Comparison of ENCODE assay signal across 8 mouse cellular contexts in the genomic region with DNA sequence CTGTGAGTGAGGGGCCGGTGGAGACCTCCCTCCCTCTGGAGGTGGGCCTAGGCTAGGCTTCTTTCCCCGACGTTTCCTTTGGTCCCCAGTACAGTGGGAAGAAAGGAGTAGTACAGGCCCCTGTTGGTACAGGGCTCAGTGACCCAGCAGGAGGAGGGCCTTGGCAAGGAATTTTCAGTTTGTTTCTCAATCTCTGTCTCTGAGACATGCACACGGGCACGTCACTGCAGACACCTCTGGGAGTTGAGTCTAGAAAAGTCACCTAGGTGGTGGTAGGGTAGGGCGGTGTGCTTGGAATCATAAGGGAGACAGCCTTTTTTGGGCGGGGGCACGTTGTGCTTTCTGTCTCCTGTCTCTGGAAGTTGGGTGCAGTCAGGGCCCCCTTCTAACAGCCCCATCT. TPM values are rescaled to one million over a fixed set of nuclear protein-coding genes. Genes with fewer than 3 reads are reported as not detected.
DNase-seq lines count a peak whose midpoint lies in the region; ATAC-seq and TF ChIP-seq lines count a peak whose summit lies in the region.

No protein-coding gene starts in this region.

- TF ChIP-seq POLR2A in lung, adult 2 months (IDR thresholded peaks at IDR 0.05; ENCODE audit: borderline replicate concordance, extremely low read depth, low read depth, low read length), result no peak

- peaks cover 77% of the 10 kb centered on the region for H3K4me1 ChIP-seq in lung, embryonic 14.5 days (ENCODE audit: insufficient read depth)
- H3K4me1 ChIP-seq in lung, adult 2 months (ENCODE audit: control insufficient read depth, insufficient read depth, low read length), result peaks cover 63% of the 10 kb centered on the region
- H3K4me1 ChIP-seq in forebrain, embryonic 12.5 days, result peaks cover 92% of the 10 kb centered on the region
- peaks cover 94% of the 10 kb centered on the region for H3K4me1 ChIP-seq in intestine, embryonic 15.5 days (replicated peaks)
- H3K4me1 ChIP-seq in midbrain, embryonic 11.5 days (ENCODE audit: control insufficient read depth, insufficient read depth, low read length), result peaks cover 77% of the 10 kb centered on the region

- ATAC-seq in lung, embryonic 14.5 days (ENCODE audit: insufficient read depth), result peak; percentile 21
- no peak for ATAC-seq in forebrain, embryonic 12.5 days (ENCODE audit: low FRiP score)
- no peak for ATAC-seq in intestine, embryonic 15.5 days
- ATAC-seq in midbrain, embryonic 11.5 days (ENCODE audit: low FRiP score), result no peak
- no peak for ATAC-seq in CD4-positive, CD25-positive, alpha-beta regulatory T cell, adult 4 months

- H3K27ac ChIP-seq in lung, embryonic 14.5 days (ENCODE audit: low read depth), result peak overlapping the region; percentile 98
- peak overlapping the region; percentile 75 for H3K27ac ChIP-seq in forebrain, embryonic 12.5 days
- H3K27ac ChIP-seq in intestine, embryonic 15.5 days, result peak overlapping the region; percentile 98
- H3K27ac ChIP-seq in midbrain, embryonic 11.5 days (ENCODE audit: low read depth, low read length), result no peak overlapping the region; the same call in 1 of the 2 replicates

- whole genome bisulfite sequencing in lung, embryonic 14.5 days, result 9% methylated on average over 8 of the region's 8 CpGs
- WGBS in lung, adult 2 months, result 14% methylated on average over 8 of the region's 8 CpGs
- WGBS in forebrain, embryonic 12.5 days, result 19% methylated on average over 8 of the region's 8 CpGs
- WGBS in intestine, embryonic 15.5 days, result 28% methylated on average over 8 of the region's 8 CpGs
- 14% methylated on average over 8 of the region's 8 CpGs for WGBS in midbrain, embryonic 11.5 days

- peak overlapping the region; percentile 52 for H3K9ac ChIP-seq in lung, embryonic 14.5 days
- H3K9ac ChIP-seq in forebrain, embryonic 12.5 days, result peak overlapping the region; percentile 99
- peak overlapping the region; percentile 39; the same call in 1 of the 2 replicates for H3K9ac ChIP-seq in intestine, embryonic 15.5 days
- H3K9ac ChIP-seq in midbrain, embryonic 11.5 days (ENCODE audit: low read length), result peak overlapping the region; percentile 34

- no peaks in the 10 kb centered on the region for H3K9me3 ChIP-seq in lung, embryonic 14.5 days (ENCODE audit: low read depth, low read length)
- no peaks in the 10 kb centered on the region for H3K9me3 ChIP-seq in forebrain, embryonic 12.5 days
- no peaks in the 10 kb centered on the region for H3K9me3 ChIP-seq in intestine, embryonic 15.5 days
- no peaks in the 10 kb centered on the region for H3K9me3 ChIP-seq in midbrain, embryonic 11.5 days (ENCODE audit: control insufficient read depth, low read length)

- peaks cover 23% of the 10 kb centered on the region for H3K36me3 ChIP-seq in lung, embryonic 14.5 days (ENCODE audit: insufficient read depth)
- peaks cover 8% of the 10 kb centered on the region for H3K36me3 ChIP-seq in forebrain, embryonic 12.5 days (replicated peaks)
- H3K36me3 ChIP-seq in intestine, embryonic 15.5 days, result 0 out of 2 replicates have a peak, but pooled peaks cover 4% of the 10 kb centered on the region
- no peaks in the 10 kb centered on the region for H3K36me3 ChIP-seq in midbrain, embryonic 11.5 days (ENCODE audit: control insufficient read depth, insufficient read depth, low read length)

- H3K4me3 ChIP-seq in lung, embryonic 14.5 days (ENCODE audit: low read depth, low read length), result peak overlapping the region; percentile 98
- no peak overlapping the region for H3K4me3 ChIP-seq in lung, adult 2 months (replicated peaks; ENCODE audit: extremely low read depth, low read depth, low read length)
- H3K4me3 ChIP-seq in forebrain, embryonic 12.5 days (replicated peaks), result peak overlapping the region; percentile 24; the same call in 1 of the 2 replicates
- peak overlapping the region; percentile 95; the same call in 1 of the 2 replicates for H3K4me3 ChIP-seq in intestine, embryonic 15.5 days (replicated peaks)
- H3K4me3 ChIP-seq in midbrain, embryonic 11.5 days (ENCODE audit: low read depth, low read length), result no peak overlapping the region

- H3K27me3 ChIP-seq in lung, embryonic 14.5 days (ENCODE audit: insufficient read depth, low read length), result no peaks in the 10 kb centered on the region
- no peaks in the 10 kb centered on the region for H3K27me3 ChIP-seq in forebrain, embryonic 12.5 days
- H3K27me3 ChIP-seq in intestine, embryonic 15.5 days (replicated peaks), result no peaks in the 10 kb centered on the region
- no peaks in the 10 kb centered on the region for H3K27me3 ChIP-seq in midbrain, embryonic 11.5 days (ENCODE audit: control insufficient read depth, insufficient read depth, low read length)

- TF ChIP-seq CTCF in lung, embryonic 14.5 days (IDR thresholded peaks at IDR 0.05; ENCODE audit: low read depth), result no peak
- TF ChIP-seq CTCF in lung, adult 2 months (IDR thresholded peaks at IDR 0.05; ENCODE audit: insufficient read depth, low read length), result no peak

- DNase-seq in lung, embryonic 14.5 days, result peak; percentile 77
- no peak for DNase-seq in lung, adult 2 months
- no peak for DNase-seq in midbrain, embryonic 11.5 days (ENCODE audit: low spot score, missing footprints)
- no peak for DNase-seq in layer of hippocampus, adult 9-11 months
- no peak for DNase-seq in left cerebral cortex, adult 9 months (ENCODE audit: low spot score in 2 of 2)

- H3K4me2 ChIP-seq in lung, embryonic 14.5 days, result peak overlapping the region; percentile 88
- H3K4me2 ChIP-seq in forebrain, embryonic 12.5 days, result peak overlapping the region; percentile 93
- H3K4me2 ChIP-seq in intestine, embryonic 15.5 days (replicated peaks), result peak overlapping the region; percentile 86
- peak overlapping the region; percentile 32; the same call in 1 of the 2 replicates for H3K4me2 ChIP-seq in midbrain, embryonic 11.5 days

RNA-seq across cellular contexts. Expression of a gene that starts 5.8 kb away (rescaled TPM):
- polyA plus RNA-seq in lung, embryonic 14.5 days (2014; fragmentation: Nextera tagmentation; extraction: Ambion mirVana), result 16.3 and 17.3 TPM in 2 replicates
- 69.0 and 70.7 TPM in 2 replicates for polyA plus RNA-seq in lung, adult 2 months (2012; rRNA removed)
- 10.6 and 10.7 TPM in 2 replicates for polyA plus RNA-seq in forebrain, embryonic 12.5 days (2016; fragmentation: Nextera tagmentation; extraction: Ambion mirVana)
- polyA plus RNA-seq in intestine, embryonic 15.5 days (2015; fragmentation: Nextera tagmentation; extraction: Ambion mirVana), result 7.5 and 7.8 TPM in 2 replicates
- 5.6 and 6.4 TPM in 2 replicates for polyA plus RNA-seq in midbrain, embryonic 11.5 days (2014; fragmentation: Nextera tagmentation; extraction: Ambion mirVana)
- polyA plus RNA-seq in CD4-positive, CD25-positive, alpha-beta regulatory T cell, adult 4 months (2017; shearing (Covaris generic)), result 10 to 100 TPM; 13.3 to 17.6 TPM

RNA-seq across cellular contexts. Expression of a gene that starts 33.6 kb away (rescaled TPM):
- 0.39 and 0.53 TPM in 2 replicates for polyA plus RNA-seq in lung, embryonic 14.5 days (2014; fragmentation: Nextera tagmentation; extraction: Ambion mirVana)
- polyA plus RNA-seq in lung, adult 2 months (2012; rRNA removed), result 4.0 and 4.4 TPM in 2 replicates
- 0.29 TPM in 1 of 2 replicates, not detected in the other for polyA plus RNA-seq in forebrain, embryonic 12.5 days (2016; fragmentation: Nextera tagmentation; extraction: Ambion mirVana)
- 1.2 TPM in 2 replicates for polyA plus RNA-seq in intestine, embryonic 15.5 days (2015; fragmentation: Nextera tagmentation; extraction: Ambion mirVana)
- polyA plus RNA-seq in midbrain, embryonic 11.5 days (2014; fragmentation: Nextera tagmentation; extraction: Ambion mirVana), result not detected in 2 replicates
- polyA plus RNA-seq in CD4-positive, CD25-positive, alpha-beta regulatory T cell, adult 4 months (2017; shearing (Covaris generic)), result not detected

RNA-seq across cellular contexts. Expression of a gene that starts 47.5 kb away (rescaled TPM):
- polyA plus RNA-seq in lung, embryonic 14.5 days (2014; fragmentation: Nextera tagmentation; extraction: Ambion mirVana), result not detected in 2 replicates
- polyA plus RNA-seq in lung, adult 2 months (2012; rRNA removed), result 0.16 TPM in 1 of 2 replicates, not detected in the other
- not detected in 2 replicates for polyA plus RNA-seq in forebrain, embryonic 12.5 days (2016; fragmentation: Nextera tagmentation; extraction: Ambion mirVana)
- polyA plus RNA-seq in intestine, embryonic 15.5 days (2015; fragmentation: Nextera tagmentation; extraction: Ambion mirVana), result not detected in 2 replicates
- not detected in 2 replicates for polyA plus RNA-seq in midbrain, embryonic 11.5 days (2014; fragmentation: Nextera tagmentation; extraction: Ambion mirVana)
- under 1 TPM in 1 of 2 experiments, not detected in 1; 0.43 TPM for polyA plus RNA-seq in CD4-positive, CD25-positive, alpha-beta regulatory T cell, adult 4 months (2017; shearing (Covaris generic))

Comparison
In these comparisons a context has a peak if more than half of its experiments do, and no peak if none do; other contexts are left out.
1. H3K4me3 ChIP-seq: peak in lung, embryonic 14.5 days (single experiment), forebrain, embryonic 12.5 days (single experiment) and intestine, embryonic 15.5 days (single experiment); none in lung, adult 2 months (single experiment) and midbrain, embryonic 11.5 days (single experiment).
2. H3K4me2 ChIP-seq: peak in every context shown above with its lines; median percentile 93 in forebrain, embryonic 12.5 days; 88 in lung, embryonic 14.5 days; 86 in intestine, embryonic 15.5 days; 32 in midbrain, embryonic 11.5 days.
3. H3K9ac ChIP-seq: peak in every context shown above with its lines; median percentile 99 in forebrain, embryonic 12.5 days; 52 in lung, embryonic 14.5 days; 39 in intestine, embryonic 15.5 days; 34 in midbrain, embryonic 11.5 days.